31 mouse cellular contexts compared by ENCODE assay signal in genomic region chr1:162888646-162889045, GRCm38 (mm10). TPM values are rescaled to one million over a fixed set of nuclear protein-coding genes. Genes with fewer than 3 reads are reported as not detected.
"Had no signal": no experiment of that assay in that cellular context is flagged by ENCODE, and none has a peak within 500 bp of the region (broad histone marks: within the 10 kb centered on the region; RNA-seq: fewer than 3 reads in every experiment).

No protein-coding gene starts in this region.

- H3K9ac ChIP-seq: forebrain, postnatal 0 days; hindbrain, embryonic 13.5 days; hindbrain, embryonic 15.5 days; intestine, embryonic 15.5 days; limb, embryonic 12.5 days; liver, embryonic 13.5 days; liver, embryonic 15.5 days had no signal

- H3K36me3 ChIP-seq: hindbrain, embryonic 13.5 days; hindbrain, embryonic 15.5 days; intestine, embryonic 15.5 days; limb, embryonic 10.5 days; limb, embryonic 12.5 days; liver, embryonic 13.5 days; liver, embryonic 15.5 days had no signal

- H3K4me1 ChIP-seq: hindbrain, embryonic 13.5 days; hindbrain, embryonic 15.5 days; intestine, embryonic 15.5 days; limb, embryonic 10.5 days; limb, embryonic 12.5 days; liver, embryonic 13.5 days had no signal

- H3K27ac ChIP-seq: hindbrain, embryonic 13.5 days; hindbrain, embryonic 15.5 days; intestine, embryonic 15.5 days; layer of hippocampus, adult 2 months; left cerebral cortex, adult 2 months; limb, embryonic 10.5 days; limb, embryonic 12.5 days; liver, embryonic 13.5 days; liver, embryonic 15.5 days had no signal

- H3K27me3 ChIP-seq: hindbrain, embryonic 13.5 days; hindbrain, embryonic 15.5 days; intestine, embryonic 15.5 days; limb, embryonic 12.5 days; liver, embryonic 13.5 days; liver, embryonic 15.5 days had no signal

- H3K4me2 ChIP-seq: heart, embryonic 11.5 days; hindbrain, embryonic 13.5 days; hindbrain, embryonic 15.5 days; intestine, embryonic 15.5 days; limb, embryonic 12.5 days; liver, embryonic 11.5 days; liver, embryonic 13.5 days; liver, embryonic 15.5 days had no signal

- H3K9me3 ChIP-seq: hindbrain, embryonic 13.5 days; hindbrain, embryonic 15.5 days; intestine, embryonic 15.5 days; limb, embryonic 10.5 days; limb, embryonic 12.5 days; liver, embryonic 13.5 days; liver, embryonic 15.5 days had no signal

- ATAC-seq: forebrain, postnatal 0 days; inflammation-experienced regulatory T-cells, adult 6 months; intestine, embryonic 15.5 days; intestine, postnatal 0 days had no signal

- H3K4me3 ChIP-seq: hindbrain, embryonic 13.5 days; hindbrain, embryonic 15.5 days; intestine, embryonic 15.5 days; layer of hippocampus, adult 2 months; left cerebral cortex, adult 2 months; limb, embryonic 10.5 days; limb, embryonic 12.5 days; liver, embryonic 13.5 days; liver, embryonic 15.5 days had no signal

- DNase-seq: forebrain, postnatal 0 days; gastrocnemius, postnatal 14 days; gastrocnemius, postnatal 36 days; heart, postnatal 14 days; kidney, adult 18-20 months; kidney, adult 8-10 months; kidney, postnatal 10 days; kidney, postnatal 4 days; liver; liver, embryonic 13.5 days had no signal

RNA-seq across cellular contexts. Expression of gene Fmo2, which starts 9.9 kb away (rescaled TPM):
- total RNA-seq: hematopoietic stem cell, adult 5-6 weeks had no signal
- polyA plus RNA-seq: inflammation-experienced regulatory T-cells, adult 6 months; liver, embryonic 11.5 days had no signal

RNA-seq across cellular contexts. Expression of gene Fmo6, which starts 48.7 kb away (rescaled TPM):
- total RNA-seq: forebrain, postnatal 0 days; gastrocnemius, adult 8-10 months; gastrocnemius, postnatal 14 days; gastrocnemius, postnatal 36 days; heart, adult 8-10 months; heart, postnatal 14 days; hematopoietic stem cell, adult 5-6 weeks; layer of hippocampus, adult 2 months; layer of hippocampus, postnatal 10 days; layer of hippocampus, postnatal 25 days; left cerebral cortex, adult 2 months; left cerebral cortex, postnatal 14 days; left cerebral cortex, postnatal 36 days had no signal
- polyA plus RNA-seq: forebrain, postnatal 0 days; heart, embryonic 11.5 days; heart, embryonic 14.5 days; hindbrain, embryonic 11.5 days; hindbrain, embryonic 13.5 days; hindbrain, embryonic 15.5 days; inflammation-experienced regulatory T-cells, adult 6 months; intestine, embryonic 15.5 days; intestine, postnatal 0 days; limb, embryonic 10.5 days; liver, embryonic 11.5 days; liver, embryonic 13.5 days; liver, embryonic 15.5 days had no signal
